Mouse (Mus musculus) lung, postnatal 36 days (tissue): ENCODE results near the gene Frmd6.

ENCODE experiments used
- DNase-seq: peaks from one replicate; pipeline ENCODE4 v3.0.0; 2022; ENCODE audit warnings: mixed read lengths

Frmd6 gene

DNA sequence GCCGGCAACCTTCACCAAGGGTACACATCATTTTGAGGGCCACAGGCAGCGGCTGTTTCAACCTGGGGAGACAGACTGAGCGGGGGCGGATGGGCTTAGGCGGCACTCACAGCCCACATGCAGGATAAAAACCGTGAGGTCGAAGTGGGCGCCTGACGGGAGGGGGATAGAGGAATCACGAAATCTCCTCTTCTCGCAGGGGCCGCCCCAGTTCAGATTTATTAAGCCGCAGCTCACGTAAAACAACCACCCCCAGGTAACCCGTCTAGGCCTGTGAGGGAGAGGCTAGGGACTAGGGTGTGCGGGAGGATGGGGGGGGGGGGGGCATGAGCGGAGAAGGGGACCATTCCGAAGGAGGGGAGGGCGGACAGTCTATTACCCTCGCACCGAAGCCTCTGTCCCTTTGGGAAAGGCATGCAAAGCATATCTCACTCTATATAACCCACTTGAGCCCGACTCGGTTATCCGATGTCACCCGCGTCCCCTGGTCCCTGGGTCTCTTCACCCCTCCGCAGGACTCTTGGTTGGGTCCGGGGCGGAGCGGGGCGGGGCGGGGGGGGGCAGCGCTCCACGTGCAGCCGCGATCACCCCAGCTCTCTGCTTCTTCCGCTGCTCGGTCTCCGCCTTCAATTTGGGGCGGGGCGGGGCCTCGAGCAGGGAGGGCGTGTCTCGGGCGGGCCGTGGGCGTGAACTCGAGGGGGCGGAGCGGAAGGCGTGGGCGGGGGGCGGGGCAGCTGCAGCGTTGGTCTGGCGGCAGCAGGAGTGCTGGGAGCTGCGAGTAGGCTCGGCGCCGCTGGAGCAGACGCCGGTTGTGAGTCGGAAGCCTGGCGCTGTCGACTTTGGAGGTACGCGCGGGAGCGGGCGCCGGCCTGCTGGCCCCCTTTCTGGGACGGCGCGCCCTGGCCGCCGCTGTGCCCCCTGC is at the start of gene Frmd6:
Frmd6 (plus strand) TSS at position 786 of the 922 bp plus-strand sequence.
- peak; percentile 92 for DNase-seq

GRCm38 (mm10) chr12:70775609-70776008 is 49.7 kb upstream of the Frmd6 start:
- peak; percentile 48 for DNase-seq

DNA sequence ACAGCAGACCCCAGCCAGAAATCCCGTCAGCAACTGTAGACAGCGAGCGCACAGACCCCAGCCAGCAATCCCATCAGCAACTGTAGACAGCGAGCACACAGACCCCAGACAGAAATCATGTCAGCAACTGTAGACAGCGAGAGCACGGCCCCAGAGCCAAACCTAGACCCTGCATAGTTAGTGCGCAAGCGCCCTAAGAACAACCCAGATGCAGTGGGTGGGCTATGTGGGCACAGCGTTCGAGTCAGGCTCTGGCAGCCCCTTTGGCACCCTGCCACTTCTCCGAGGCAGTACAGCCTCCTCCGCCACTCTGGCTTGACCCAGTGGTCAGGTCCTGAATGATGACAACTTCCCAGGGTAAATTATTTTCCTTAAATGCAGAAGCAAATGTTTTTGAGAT is 48.6 kb upstream of the Frmd6 start:
- no peak for DNase-seq

- no peak for DNase-seq
These were observed 47.8 kb upstream of the Frmd6 start for GRCm38 (mm10) chr12:70777466-70777865.

DNA sequence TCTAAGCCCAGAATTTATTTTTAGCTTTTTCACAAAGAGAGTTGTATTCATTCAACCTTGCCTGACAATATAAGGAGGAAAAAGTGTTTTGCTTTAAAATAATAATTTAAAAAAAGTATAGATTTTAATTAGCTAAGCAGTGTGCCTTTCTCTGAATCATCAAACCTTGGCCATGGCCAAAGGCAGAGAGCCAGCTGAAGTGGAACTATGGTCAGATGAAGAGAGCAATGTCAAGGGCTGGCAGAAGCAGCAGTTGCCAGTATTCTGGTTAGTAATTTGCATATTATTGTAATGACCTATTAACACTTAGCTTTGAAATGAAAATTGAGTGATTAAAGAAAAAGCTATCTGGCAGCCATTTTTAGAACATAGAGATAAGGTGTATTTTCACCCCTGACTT is 47.4 kb upstream of the Frmd6 start:
- no peak for DNase-seq

DNA sequence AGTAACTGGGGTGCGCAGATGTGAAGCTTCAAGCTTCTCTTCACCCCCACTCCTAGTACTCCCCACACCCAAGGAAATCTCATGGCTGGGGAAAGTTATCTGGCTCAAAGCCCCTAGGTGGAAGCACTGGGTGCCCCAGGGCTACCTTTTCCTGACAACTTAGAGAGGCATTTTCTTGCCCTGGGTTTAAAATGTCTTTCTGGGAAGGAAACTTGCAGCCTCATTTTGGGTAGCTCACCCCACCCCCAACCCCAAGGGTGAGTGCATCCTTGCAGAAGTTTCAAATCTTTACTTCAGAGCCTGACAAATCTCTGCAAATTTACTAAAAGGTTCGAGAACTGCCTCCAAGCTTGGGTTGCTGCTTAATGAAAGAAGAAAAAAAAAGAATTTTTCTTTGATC is 47.0 kb upstream of the Frmd6 start:
- no peak for DNase-seq

DNA sequence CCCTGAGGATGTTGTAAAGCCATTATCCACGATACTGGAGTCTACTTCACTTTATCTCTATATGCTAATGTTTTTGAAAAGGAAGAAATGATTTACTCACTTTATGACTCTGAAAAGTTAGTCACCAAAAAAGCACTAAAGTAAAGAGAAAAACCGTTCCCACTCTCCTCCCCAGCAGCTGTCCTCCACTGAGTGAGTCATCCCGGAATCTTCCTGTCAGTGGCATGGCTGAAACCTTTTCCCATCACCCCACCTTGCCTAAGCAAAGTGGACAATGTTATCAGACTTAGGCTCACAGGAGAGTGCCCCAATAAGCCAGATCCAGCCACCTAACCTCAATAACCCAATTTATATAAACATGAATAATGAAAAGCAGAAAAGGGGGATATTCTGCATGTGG is 46.6 kb upstream of the Frmd6 start:
- DNase-seq = no peak

GRCm38 (mm10) chr12:70783049-70783448 is 42.3 kb upstream of the Frmd6 start:
- no peak for DNase-seq

DNA sequence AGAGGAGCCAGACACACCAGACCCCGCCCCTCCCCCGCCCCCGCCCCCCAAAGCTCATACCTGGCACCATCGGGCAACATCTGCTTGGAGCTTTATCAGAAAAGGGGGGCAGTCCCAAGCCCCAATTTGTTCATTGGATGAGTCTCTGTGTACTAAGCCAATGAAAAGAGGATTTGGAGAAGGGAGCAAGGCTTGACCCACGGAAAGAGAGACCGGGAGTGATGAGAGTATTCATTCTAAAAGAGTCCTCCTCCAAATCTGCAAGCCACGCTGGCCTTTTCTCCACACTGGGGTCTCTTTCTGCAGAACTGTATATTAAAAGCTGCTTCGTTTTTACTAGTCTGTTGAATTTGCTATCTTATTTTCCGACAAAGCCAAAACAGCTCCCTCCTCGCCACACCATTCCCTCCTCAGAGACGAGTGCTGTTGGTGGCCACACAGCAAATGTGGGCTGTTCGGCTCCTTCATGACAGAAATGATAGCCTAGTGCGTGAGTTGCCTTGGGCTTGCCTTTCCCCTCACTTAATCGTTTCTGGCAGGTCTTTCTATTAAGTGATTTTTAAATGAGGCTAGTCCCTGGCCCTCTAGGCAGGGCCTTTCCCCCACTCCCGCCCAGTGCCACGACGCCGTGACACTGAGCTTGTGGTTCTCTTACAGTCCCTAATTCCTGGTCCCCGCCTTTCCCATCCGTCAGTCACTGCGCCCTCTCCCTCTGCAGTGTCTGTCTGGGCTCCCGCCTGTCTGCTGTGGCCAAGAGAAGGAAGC is 41.7 kb upstream of the Frmd6 start:
- peak; percentile 55 for DNase-seq

- peak; percentile 50 for DNase-seq
These were observed 41.0 kb upstream of the Frmd6 start for GRCm38 (mm10) chr12:70784240-70784705.

- no peak for DNase-seq
These were observed 36.0 kb upstream of the Frmd6 start for GRCm38 (mm10) chr12:70789341-70789740.

DNA sequence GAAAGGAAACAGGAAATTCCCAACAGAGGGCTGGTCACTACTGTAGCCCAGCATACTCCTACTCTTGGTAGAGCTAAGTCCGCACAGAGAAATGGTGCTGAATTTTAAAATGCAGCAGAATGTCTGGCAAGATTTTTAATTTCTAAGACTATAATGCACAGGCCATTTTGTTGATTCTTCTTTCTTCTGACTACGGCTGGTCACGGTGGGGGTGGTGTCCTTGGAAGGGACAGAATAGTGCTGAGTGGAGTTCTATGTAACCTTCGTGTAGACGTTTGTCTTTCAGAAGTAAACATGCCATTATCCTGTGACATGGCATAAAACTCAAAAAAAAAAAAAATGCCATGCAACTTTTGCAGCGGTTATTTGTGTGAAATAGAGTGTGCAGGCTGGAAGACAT is 32.0 kb upstream of the Frmd6 start:
- DNase-seq = no peak

DNA sequence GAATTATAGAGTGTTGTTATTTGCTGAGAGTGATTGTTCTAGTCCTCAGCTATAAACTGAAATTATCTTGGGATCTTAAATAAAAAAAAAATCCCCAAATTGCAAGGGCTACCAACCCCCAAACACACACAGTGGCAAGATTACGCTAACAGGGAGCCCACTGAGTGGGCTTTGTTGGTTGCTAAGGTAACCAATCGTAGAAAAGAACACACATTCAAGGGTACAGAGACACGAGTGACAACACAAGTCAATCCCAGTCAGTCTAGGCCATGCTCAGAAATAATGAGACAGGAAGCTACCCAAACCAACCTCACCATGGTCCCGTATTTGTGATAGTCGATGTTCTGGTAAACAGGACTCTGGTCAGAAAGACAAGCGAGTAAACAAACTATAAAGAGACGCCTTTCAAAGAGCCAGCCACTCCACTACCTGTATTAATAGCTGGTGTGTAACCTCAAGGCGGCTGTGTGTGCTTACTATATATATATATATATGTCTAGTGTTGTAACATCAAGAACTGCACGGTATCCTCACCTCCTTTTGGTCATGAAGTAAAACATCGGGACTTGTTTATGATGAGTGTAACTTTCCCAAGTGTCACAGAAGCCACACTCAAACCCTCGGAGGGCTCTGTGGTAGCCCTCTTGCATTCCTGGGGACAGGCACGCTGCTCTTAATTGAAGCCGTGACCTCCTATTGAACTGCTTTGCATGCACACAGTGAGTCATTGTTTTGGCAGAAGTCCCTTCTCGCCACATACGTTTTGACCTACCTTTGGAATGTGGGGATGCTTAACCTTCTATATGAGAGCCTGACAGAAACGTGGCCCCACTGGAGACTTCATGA is 30.5 kb upstream of the Frmd6 start:
- DNase-seq = peak; percentile 56

GRCm38 (mm10) chr12:70795389-70795711 is 30.0 kb upstream of the Frmd6 start:
- no peak for DNase-seq

- no peak for DNase-seq
These were observed 26.8 kb upstream of the Frmd6 start for GRCm38 (mm10) chr12:70798496-70798895.

DNA sequence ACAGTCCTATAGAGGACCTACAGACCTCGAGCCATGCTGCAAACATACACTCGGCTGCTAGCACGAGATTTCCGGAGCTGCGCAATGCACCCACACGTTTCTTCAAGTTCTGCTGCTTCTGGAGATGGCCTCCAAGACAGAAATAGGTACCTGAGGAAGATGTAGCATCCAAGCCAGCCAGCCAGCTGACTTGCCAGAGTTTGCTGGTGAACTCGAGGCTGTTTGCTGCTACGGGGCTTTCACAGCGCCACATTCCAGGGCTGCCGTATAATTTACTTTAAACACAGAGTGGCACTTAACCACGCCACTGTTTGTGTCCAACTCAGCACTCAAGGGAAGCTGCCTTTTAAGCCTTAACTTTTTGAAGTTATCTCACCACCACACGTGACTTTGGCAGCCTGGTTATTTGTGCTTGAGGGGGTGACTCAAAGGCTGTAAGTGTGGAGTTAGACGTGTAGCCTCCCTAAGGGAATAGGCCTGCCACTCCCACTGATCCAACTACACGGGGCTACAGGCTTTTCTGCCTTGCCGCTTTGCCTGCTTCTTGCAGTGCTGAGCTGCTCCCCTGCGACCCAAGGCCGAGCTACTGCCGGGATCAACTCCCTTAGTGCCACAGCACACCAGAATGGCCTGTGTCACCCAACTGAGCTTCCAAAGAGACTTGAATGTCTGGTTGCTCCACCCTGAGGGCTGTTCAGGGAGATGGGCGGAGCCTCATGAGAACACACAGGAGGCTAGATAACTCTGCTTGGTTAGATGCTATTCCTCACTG is 25.9 kb upstream of the Frmd6 start:
- DNase-seq = peak; percentile 88

- no peak for DNase-seq
These were observed 25.2 kb upstream of the Frmd6 start for GRCm38 (mm10) chr12:70800086-70800485.

GRCm38 (mm10) chr12:70801361-70801760 is 24.0 kb upstream of the Frmd6 start:
- no peak for DNase-seq

DNA sequence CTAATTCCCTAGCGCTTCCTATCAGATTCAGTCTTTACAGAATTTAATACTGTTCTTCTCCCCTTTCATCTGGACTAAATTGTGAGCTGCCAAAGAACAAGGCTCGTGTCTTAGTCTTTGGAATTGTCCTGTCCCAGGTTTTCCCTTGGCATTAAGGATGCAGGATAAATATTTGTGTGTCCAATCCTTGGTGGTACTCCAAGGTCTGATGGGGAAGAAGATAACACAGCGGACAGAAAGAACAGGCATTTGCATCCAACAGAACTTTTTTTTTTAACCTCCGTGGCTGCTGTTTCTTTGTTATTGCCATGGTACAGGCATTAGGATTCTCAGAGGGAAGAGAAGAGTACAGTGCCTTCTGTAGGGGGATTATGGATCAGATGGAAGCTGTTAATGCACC is 21.8 kb upstream of the Frmd6 start:
- DNase-seq = peak; percentile 86

DNA sequence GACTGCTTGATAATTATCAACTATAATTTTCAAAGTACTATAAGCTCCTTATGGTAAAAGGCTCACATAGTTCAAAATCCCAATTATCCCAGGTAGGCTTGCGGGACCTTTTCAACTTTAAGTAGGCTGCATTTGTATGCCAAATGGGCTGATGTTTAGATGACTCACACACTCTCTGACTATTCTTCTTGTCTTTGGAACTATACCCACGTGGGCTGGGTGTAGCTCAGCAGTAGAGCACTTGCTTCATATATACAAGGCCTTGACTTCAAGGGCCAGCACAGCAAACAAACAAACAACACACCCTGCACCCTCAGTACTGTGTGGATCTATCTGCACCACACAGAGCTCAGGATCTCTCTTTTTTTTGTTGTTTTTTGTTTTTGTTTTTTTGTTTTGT is 20.3 kb upstream of the Frmd6 start:
- DNase-seq = no peak

- DNase-seq = no peak
These were observed 17.8 kb upstream of the Frmd6 start for GRCm38 (mm10) chr12:70807543-70807942.

- no peak for DNase-seq
These were observed 17.3 kb upstream of the Frmd6 start for GRCm38 (mm10) chr12:70807975-70808374.
